Mouse (Mus musculus): ENCODE results near the gene Zbtb3. TPM values are rescaled to one million over a fixed set of nuclear protein-coding genes. Genes with fewer than 3 reads are reported as not detected.
"Not testable (repeated sequence)": the region's sequence is repeated elsewhere in the genome, so short reads cannot be mapped to it uniquely, and the experiment has no call there.

Zbtb3 gene
- polyA plus RNA-seq, 1 experiment from 2014 or later: 8.6 TPM

DNA sequence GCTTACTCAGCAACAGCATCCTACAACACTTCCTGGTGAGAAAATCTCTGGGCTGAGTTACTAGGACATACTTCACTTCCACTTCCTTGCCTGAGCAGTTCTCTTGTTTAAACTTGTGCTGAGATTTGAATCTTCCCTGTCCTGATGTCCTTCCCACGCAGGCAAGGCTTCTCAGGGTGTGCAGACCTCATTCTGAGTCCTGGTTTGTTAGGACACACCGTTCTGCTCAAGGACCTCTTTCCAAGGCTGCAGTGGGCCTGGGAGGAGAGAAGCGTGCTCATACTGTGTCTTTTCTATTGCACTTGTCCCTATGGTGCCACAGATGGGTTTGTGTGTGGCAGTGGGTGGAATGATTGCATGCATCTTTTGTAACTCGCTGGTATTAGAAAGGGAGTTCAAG is 30.6 kb downstream of the Zbtb3 start:
- Histone ChIP-seq H3K4me2 (no peak overlapping the region), H3K9ac (no peak overlapping the region), H3K27ac (replicated peaks) (no peak overlapping the region), H3K36me3 (peaks cover 83% of the 10 kb centered on the region), H3K4me3 (no peak overlapping the region), H3K4me1 (replicated peaks) (peaks cover 13% of the 10 kb centered on the region), H3K9me3 (no peaks in the 10 kb centered on the region), H3K27me3 (no peaks in the 10 kb centered on the region)
- 92% methylated on average over 4 of the region's 4 CpGs for WGBS
- ATAC-seq (ENCODE audit: low read depth): no peak

DNA sequence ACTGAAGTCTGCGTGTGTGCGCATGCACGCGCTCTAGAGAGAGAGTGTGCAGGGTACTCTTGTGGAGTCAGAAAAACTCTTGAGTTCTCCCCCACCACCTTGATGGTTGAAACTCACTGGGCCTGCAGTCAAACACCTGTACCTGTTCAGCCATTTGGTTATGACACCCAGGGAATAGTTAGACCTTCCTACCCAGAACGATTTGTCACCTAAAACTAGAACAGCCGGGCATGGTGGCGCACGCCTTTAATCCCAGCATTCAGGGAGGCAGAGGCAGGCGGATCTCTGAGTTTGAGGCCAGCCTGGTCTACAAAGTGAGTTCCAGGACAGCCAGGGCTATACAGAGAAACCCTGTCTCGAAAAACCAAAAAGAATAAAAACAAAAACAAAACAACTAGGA is 34.0 kb downstream of the Zbtb3 start:
- 98% methylated on average over 10 of the region's 10 CpGs for WGBS
- Histone ChIP-seq H3K36me3 (peaks cover 53% of the 10 kb centered on the region), H3K4me1 (replicated peaks) (peaks cover 44% of the 10 kb centered on the region), H3K27ac (replicated peaks) (peak overlapping the region; percentile 99), H3K4me3 (peak overlapping the region; percentile 70), H3K4me2 (peak overlapping the region; percentile 77)
- not testable (repeated sequence) for H3K9ac ChIP-seq; H3K27me3 ChIP-seq; ATAC-seq (ENCODE audit: low read depth); H3K9me3 ChIP-seq

- H3K27ac ChIP-seq (replicated peaks): peak within 1 kb of the TSS; percentile 99
- under 1% methylated on average over 38 of the region's 38 CpGs for WGBS
- no peaks in the 10 kb centered on the region for H3K27me3 ChIP-seq
- H3K9ac ChIP-seq: peak within 1 kb of the TSS; percentile 93
- H3K4me1 ChIP-seq (replicated peaks): peaks cover 51% of the 10 kb centered on the region
- peak; percentile 71 for ATAC-seq (ENCODE audit: low read depth)
- peaks cover 45% of the 10 kb centered on the region for H3K36me3 ChIP-seq
- peak within 1 kb of the TSS; percentile 70 for H3K4me3 ChIP-seq
- peak within 1 kb of the TSS; percentile 77 for H3K4me2 ChIP-seq
- no peaks in the 10 kb centered on the region for H3K9me3 ChIP-seq
Measured at GRCm38 (mm10) chr19:8837251-8837791, 35.0 kb downstream of the Zbtb3 start, which contains the start of gene Bscl2. Bscl2 (plus strand) TSS chr19:8837467.

GRCm38 (mm10) chr19:8838041-8838730 is 35.8 kb downstream of the Zbtb3 start:
- peak overlapping the region; percentile 77 for H3K4me2 ChIP-seq
- peak; percentile 26 for ATAC-seq (ENCODE audit: low read depth)
- H3K27ac ChIP-seq (replicated peaks): peak overlapping the region; percentile 99
- WGBS: 16% methylated on average over 15 of the region's 15 CpGs
- H3K36me3 ChIP-seq: peaks cover 44% of the 10 kb centered on the region
- H3K9me3 ChIP-seq: no peaks in the 10 kb centered on the region
- H3K27me3 ChIP-seq: no peaks in the 10 kb centered on the region
- H3K4me1 ChIP-seq (replicated peaks): peaks cover 51% of the 10 kb centered on the region
- peak overlapping the region; percentile 70 for H3K4me3 ChIP-seq
- peak overlapping the region; percentile 93 for H3K9ac ChIP-seq

DNA sequence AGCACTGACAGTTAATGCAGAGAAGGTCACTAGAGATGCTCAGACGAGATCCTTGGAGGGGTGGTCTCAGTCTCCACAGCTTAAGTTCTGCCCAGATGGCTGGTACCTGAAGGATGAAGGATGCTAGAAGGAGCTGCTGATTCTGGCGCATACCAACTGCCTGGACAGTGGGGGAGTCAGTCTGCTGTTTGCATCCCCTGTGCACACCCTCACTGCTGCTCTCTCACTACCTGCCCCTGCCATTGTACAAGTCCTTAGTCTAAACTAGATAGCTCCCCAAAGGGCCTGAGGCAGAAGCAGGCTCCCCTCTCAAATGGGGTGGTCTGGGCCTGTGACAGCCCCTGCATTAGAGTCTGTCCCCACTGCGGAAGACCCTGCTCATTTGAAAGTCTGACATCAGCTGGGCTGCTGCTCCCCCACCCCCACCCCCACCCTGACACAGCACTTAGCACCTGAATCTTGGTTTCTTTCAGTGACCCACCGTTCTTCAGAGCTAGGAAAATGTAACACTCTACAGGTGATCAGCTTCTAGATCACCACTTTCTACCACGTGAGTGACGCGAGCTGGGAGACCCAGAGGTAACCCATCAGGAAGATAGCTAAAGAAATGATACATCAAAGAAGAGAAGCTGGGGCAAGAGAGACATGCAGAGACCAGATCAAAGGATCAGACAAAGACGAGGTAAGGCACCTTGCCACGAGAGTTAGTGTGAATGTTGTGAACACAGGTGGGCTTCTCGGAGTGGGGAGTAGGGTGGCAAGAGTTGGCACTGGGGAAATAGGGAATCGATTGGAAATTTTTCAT is 37.0 kb downstream of the Zbtb3 start, which contains the start of gene Gng3:
Gene Gng3, minus strand, starts transcription at position 92 of the 805 bp plus-strand sequence.
- ATAC-seq (ENCODE audit: low read depth): peak; percentile 90
- peak within 1 kb of the TSS; percentile 93 for H3K9ac ChIP-seq
- H3K27me3 ChIP-seq: no peaks in the 10 kb centered on the region
- H3K9me3 ChIP-seq: no peaks in the 10 kb centered on the region
- H3K27ac ChIP-seq (replicated peaks): peak within 1 kb of the TSS; percentile 99
- H3K36me3 ChIP-seq: peaks cover 40% of the 10 kb centered on the region
- H3K4me1 ChIP-seq (replicated peaks): peaks cover 51% of the 10 kb centered on the region
- H3K4me2 ChIP-seq: peak within 1 kb of the TSS; percentile 77
- H3K4me3 ChIP-seq: peak within 1 kb of the TSS; percentile 70
- 37% methylated on average over 11 of the region's 11 CpGs for WGBS

DNA sequence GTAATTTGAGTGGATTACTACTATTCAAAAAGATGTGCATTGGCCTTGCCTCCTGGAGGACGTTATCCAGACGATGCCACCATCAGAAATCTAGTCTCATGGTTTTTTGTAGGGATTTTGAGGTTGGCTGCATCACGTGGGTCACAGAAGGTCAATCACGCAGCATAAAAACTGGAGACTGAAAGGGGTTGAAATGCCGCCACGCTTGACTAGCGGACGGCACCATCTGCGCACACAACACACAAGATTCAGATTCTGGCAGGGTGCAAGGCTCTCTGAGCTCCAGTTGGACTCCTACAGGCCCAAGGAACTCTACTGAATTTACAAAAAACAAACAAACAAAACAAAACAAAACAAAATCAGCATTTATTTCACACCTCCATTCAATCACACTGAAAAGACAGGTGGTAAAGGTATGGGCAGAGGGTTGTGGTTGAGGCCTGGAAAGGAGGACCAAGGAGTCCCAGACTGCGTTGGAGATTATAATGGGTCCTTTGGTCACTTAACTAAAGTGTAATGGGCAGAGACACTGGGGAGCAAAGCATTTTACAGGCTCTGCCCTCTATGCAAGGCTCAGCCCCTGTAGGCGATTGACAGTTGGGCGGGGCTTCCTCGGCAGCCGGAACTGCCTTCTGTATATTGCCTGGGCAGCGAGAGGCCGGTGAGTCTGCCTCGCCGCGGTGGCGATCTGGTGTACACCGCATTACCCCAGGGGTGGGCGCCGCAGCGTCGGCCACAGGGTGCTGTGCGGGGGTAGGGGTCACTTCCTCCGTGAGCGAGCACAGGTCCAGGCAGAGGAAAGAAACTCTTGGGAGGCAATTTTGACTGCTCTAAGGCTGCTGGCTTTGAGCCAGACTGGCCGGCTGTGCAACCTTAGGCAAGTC is 37.8 kb downstream of the Zbtb3 start:
- Histone ChIP-seq H3K27ac (replicated peaks) (peak overlapping the region; percentile 99), H3K27me3 (no peaks in the 10 kb centered on the region), H3K9ac (peak overlapping the region; percentile 93), H3K36me3 (peaks cover 35% of the 10 kb centered on the region), H3K4me3 (peak overlapping the region; percentile 70), H3K4me1 (replicated peaks) (peaks cover 51% of the 10 kb centered on the region), H3K4me2 (peak overlapping the region; percentile 77), H3K9me3 (no peaks in the 10 kb centered on the region)
- ATAC-seq (ENCODE audit: low read depth): no peak
- WGBS: 13% methylated on average over 29 of the region's 29 CpGs

DNA sequence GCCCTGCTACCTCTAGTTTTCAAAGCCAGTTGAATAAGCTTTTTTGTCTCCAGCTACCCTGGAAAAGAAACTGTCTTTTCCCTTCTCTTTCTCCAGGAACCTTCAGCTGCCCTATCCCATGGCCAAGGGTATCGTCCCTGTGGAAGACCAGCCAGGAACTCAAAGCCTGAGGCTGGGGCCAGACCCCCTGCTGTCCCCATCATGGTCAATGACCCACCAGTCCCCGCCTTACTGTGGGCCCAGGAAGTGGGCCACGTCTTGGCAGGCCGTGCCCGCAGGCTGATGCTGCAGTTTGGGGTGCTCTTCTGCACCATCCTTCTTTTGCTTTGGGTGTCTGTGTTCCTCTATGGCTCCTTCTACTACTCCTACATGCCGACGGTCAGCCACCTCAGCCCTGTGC is 38.7 kb downstream of the Zbtb3 start:
- Histone ChIP-seq H3K4me1 (replicated peaks) (peaks cover 51% of the 10 kb centered on the region), H3K27me3 (no peaks in the 10 kb centered on the region), H3K4me3 (peak overlapping the region; percentile 70), H3K9me3 (no peaks in the 10 kb centered on the region), H3K4me2 (peak overlapping the region; percentile 77), H3K9ac (peak overlapping the region; percentile 93), H3K36me3 (peaks cover 36% of the 10 kb centered on the region), H3K27ac (replicated peaks) (peak overlapping the region; percentile 99; the same call in 1 of the 2 replicates)
- WGBS: 91% methylated on average over 7 of the region's 7 CpGs
- no peak for ATAC-seq (ENCODE audit: low read depth)

GRCm38 (mm10) chr19:8842961-8843360 is 40.6 kb downstream of the Zbtb3 start:
- peaks cover 52% of the 10 kb centered on the region for H3K36me3 ChIP-seq
- WGBS: 89% methylated on average over 6 of the region's 6 CpGs

GRCm38 (mm10) chr19:8844371-8845129 is 42.2 kb downstream of the Zbtb3 start:
- H3K27ac ChIP-seq (replicated peaks): no peak overlapping the region
- H3K9me3 ChIP-seq: no peaks in the 10 kb centered on the region
- H3K27me3 ChIP-seq: no peaks in the 10 kb centered on the region
- H3K9ac ChIP-seq: no peak overlapping the region
- WGBS: 61% methylated on average over 5 of the region's 5 CpGs
- H3K4me3 ChIP-seq: no peak overlapping the region
- peaks cover 66% of the 10 kb centered on the region for H3K36me3 ChIP-seq
- peaks cover 25% of the 10 kb centered on the region for H3K4me1 ChIP-seq (replicated peaks)
- no peak overlapping the region for H3K4me2 ChIP-seq
- no peak for ATAC-seq (ENCODE audit: low read depth)

More at GRCm38 (mm10) chr19:8842961-8843360, 40.6 kb downstream of the Zbtb3 start:
- ATAC-seq (ENCODE audit: low read depth): no peak
- Histone ChIP-seq H3K4me1 (replicated peaks) (peaks cover 38% of the 10 kb centered on the region), H3K9ac (no peak overlapping the region), H3K27me3 (no peaks in the 10 kb centered on the region), H3K4me2 (no peak overlapping the region), H3K27ac (replicated peaks) (no peak overlapping the region), H3K9me3 (no peaks in the 10 kb centered on the region), H3K4me3 (no peak overlapping the region)

GRCm38 (mm10) chr19:8848356-8848755 is 46.0 kb downstream of the Zbtb3 start:
- Histone ChIP-seq H3K27me3 (no peaks in the 10 kb centered on the region), H3K9me3 (no peaks in the 10 kb centered on the region), H3K9ac (0 out of 2 replicates have a peak overlapping the region, but pooled peaks have one; percentile 0), H3K36me3 (peaks cover 53% of the 10 kb centered on the region), H3K4me1 (replicated peaks) (no peaks in the 10 kb centered on the region), H3K4me3 (no peak overlapping the region), H3K4me2 (no peak overlapping the region), H3K27ac (replicated peaks) (no peak overlapping the region)
- WGBS: 86% methylated on average over 5 of the region's 5 CpGs
- ATAC-seq (ENCODE audit: low read depth): no peak
